Mouse (Mus musculus): Measurements from ENCODE around the gene Akr1b8.
"Not testable (repeated sequence)": the region's sequence is repeated elsewhere in the genome, so short reads cannot be mapped to it uniquely, and the experiment has no call there.

Gene Akr1b8

GRCm38 (mm10) chr6:34350037-34350699 lies 3.8 kb upstream of the Akr1b8 start:
- DNase-seq (ENCODE audit: low read depth, low spot score) = no peak

GRCm38 (mm10) chr6:34351481-34351880 lies 2.4 kb upstream of the Akr1b8 start:
- not testable (repeated sequence) for DNase-seq (ENCODE audit: low read depth, low spot score)

GRCm38 (mm10) chr6:34352401-34352800 lies 1.5 kb upstream of the Akr1b8 start:
- DNase-seq (ENCODE audit: low read depth, low spot score) = no peak

- DNase-seq (ENCODE audit: low read depth, low spot score) = no peak
Measured at GRCm38 (mm10) chr6:34354354-34355348, 732 bp downstream of the Akr1b8 start.

GRCm38 (mm10) chr6:34355349-34355747 lies 1.4 kb downstream of the Akr1b8 start:
- DNase-seq (ENCODE audit: low read depth, low spot score) = no peak

GRCm38 (mm10) chr6:34355841-34356240 lies 1.9 kb downstream of the Akr1b8 start:
- DNase-seq (ENCODE audit: low read depth, low spot score) = no peak

GRCm38 (mm10) chr6:34364217-34365136 lies 10.6 kb downstream of the Akr1b8 start:
- no peak for DNase-seq (ENCODE audit: low read depth, low spot score)

GRCm38 (mm10) chr6:34367998-34368397 lies 14.1 kb downstream of the Akr1b8 start:
- DNase-seq (ENCODE audit: low read depth, low spot score) = no peak

- DNase-seq (ENCODE audit: low read depth, low spot score) = no peak
Measured at GRCm38 (mm10) chr6:34370081-34370480, 16.2 kb downstream of the Akr1b8 start.

- peak; percentile 70 for DNase-seq (ENCODE audit: low read depth, low spot score)
Measured at GRCm38 (mm10) chr6:34371700-34372351, 17.9 kb downstream of the Akr1b8 start.

GRCm38 (mm10) chr6:34373841-34374240 lies 19.9 kb downstream of the Akr1b8 start:
- no peak for DNase-seq (ENCODE audit: low read depth, low spot score)

- DNase-seq (ENCODE audit: low read depth, low spot score) = not testable (repeated sequence)
Measured at GRCm38 (mm10) chr6:34375888-34376287, 22.0 kb downstream of the Akr1b8 start.

GRCm38 (mm10) chr6:34383401-34383800 lies 29.5 kb downstream of the Akr1b8 start:
- DNase-seq (ENCODE audit: low read depth, low spot score) = no peak

- DNase-seq (ENCODE audit: low read depth, low spot score) = peak; percentile 28
Measured at GRCm38 (mm10) chr6:34384110-34384661, 30.3 kb downstream of the Akr1b8 start, which contains the start of gene Akr1b10. Gene Akr1b10, plus strand, starts transcription at chr6:34384218.

- no peak for DNase-seq (ENCODE audit: low read depth, low spot score)
Measured at GRCm38 (mm10) chr6:34384701-34385370, 30.9 kb downstream of the Akr1b8 start.

- DNase-seq (ENCODE audit: low read depth, low spot score) = no peak
Measured at GRCm38 (mm10) chr6:34388420-34389156, 34.7 kb downstream of the Akr1b8 start.

- no peak for DNase-seq (ENCODE audit: low read depth, low spot score)
Measured at GRCm38 (mm10) chr6:34395897-34396296, 42.0 kb downstream of the Akr1b8 start.

GRCm38 (mm10) chr6:34398431-34398830 lies 44.5 kb downstream of the Akr1b8 start:
- no peak for DNase-seq (ENCODE audit: low read depth, low spot score)

- DNase-seq (ENCODE audit: low read depth, low spot score) = no peak
Measured at GRCm38 (mm10) chr6:34399606-34400220, 45.8 kb downstream of the Akr1b8 start.
